Mouse (Mus musculus) lung, postnatal 0 days (tissue): ENCODE measurements around the gene Rps27a. TPM values are rescaled to one million over a fixed set of nuclear protein-coding genes. Genes with fewer than 3 reads are reported as not detected.
A peak's percentile ranks its signal among the peaks of the same experiment; 100 is the strongest.

Source experiments
- ATAC-seq: fragments of 200-750 bp; cut with Nextera tagmentation; 2 replicates; pipeline ENCODE4 v1.8.0; 2017; ENCODE audit warnings: moderate library complexity
- DNase-seq: peaks from one replicate; pipeline ENCODE4 v3.0.0-alpha.2; 2016; ENCODE audit warnings: low spot score
- H3K27ac ChIP-seq: fragments of 300-500 bp; sonication (generic); 2 replicates; pipeline ENCODE4 v1.5.1; 2014; ENCODE audit warnings: antibody characterized with exemption, mild to moderate bottlenecking, low read length, mixed read lengths
- H3K27me3 ChIP-seq: fragments of 300-500 bp; sonication (generic); replicated peaks from 2 replicates; pipeline ENCODE4 v1.6.1; 2014; ENCODE audit warnings: low read length, mixed read lengths; ENCODE audit not compliant: insufficient read depth
- H3K36me3 ChIP-seq: fragments of 300-500 bp; sonication (generic); 2 replicates; pipeline ENCODE4 v1.6.1; 2014; ENCODE audit warnings: low read length, mixed read lengths; ENCODE audit not compliant: insufficient read depth
- H3K4me1 ChIP-seq: fragments of 300-500 bp; sonication (generic); 2 replicates; pipeline ENCODE4 v1.6.1; 2014; ENCODE audit warnings: antibody characterized with exemption, low read depth, low read length, mixed read lengths; ENCODE audit not compliant: insufficient read depth
- H3K4me2 ChIP-seq: fragments of 300-500 bp; sonication (generic); replicated peaks from 2 replicates; pipeline ENCODE4 v1.6.1; 2014; ENCODE audit warnings: low read depth, mild to moderate bottlenecking, low read length, moderate library complexity, mixed read lengths
- H3K4me3 ChIP-seq: fragments of 300-500 bp; sonication (generic); 2 replicates; pipeline ENCODE4 v1.5.1; 2014; ENCODE audit warnings: low read depth, low read length
- H3K9ac ChIP-seq: fragments of 300-500 bp; sonication (generic); replicated peaks from 2 replicates; pipeline ENCODE4 v1.6.1; 2014; ENCODE audit warnings: low read depth, mild to moderate bottlenecking
- H3K9me3 ChIP-seq: fragments of 300-500 bp; sonication (generic); 2 replicates; pipeline ENCODE4 v1.6.1; 2016; ENCODE audit warnings: low read length, mixed read lengths
- CTCF ChIP-seq: IDR thresholded peaks from 2 replicates; pipeline ENCODE4 v1.5.1; 2016; ENCODE audit warnings: antibody characterized with exemption, mild to moderate bottlenecking
- EP300 ChIP-seq: IDR thresholded peaks from 2 replicates; pipeline ENCODE4 v1.6.1; 2016; ENCODE audit warnings: antibody characterized with exemption, mild to moderate bottlenecking, control low read depth
- whole genome bisulfite sequencing: fragments of 180-500 bp; shearing (Covaris S2); extraction: QIAGEN DNeasy Blood & Tissue Kit; methylation state at CpG from one replicate; pipeline ENCODE4 v1.1.7; 2014; 5-methylcytosine and 5-hydroxymethylcytosine counted together
- polyA plus RNA-seq: library from polyadenylated mRNA; unstranded; fragments of >200 nt; fragmentation: Nextera tagmentation; extraction: Ambion mirVana; gene quantifications from 2 replicates; pipeline ENCODE4 v1.2.1, GENCODE M21; 2015

Rps27a gene
- polyA plus RNA-seq, 1 experiment from 2014 or later: 704 TPM

DNA sequence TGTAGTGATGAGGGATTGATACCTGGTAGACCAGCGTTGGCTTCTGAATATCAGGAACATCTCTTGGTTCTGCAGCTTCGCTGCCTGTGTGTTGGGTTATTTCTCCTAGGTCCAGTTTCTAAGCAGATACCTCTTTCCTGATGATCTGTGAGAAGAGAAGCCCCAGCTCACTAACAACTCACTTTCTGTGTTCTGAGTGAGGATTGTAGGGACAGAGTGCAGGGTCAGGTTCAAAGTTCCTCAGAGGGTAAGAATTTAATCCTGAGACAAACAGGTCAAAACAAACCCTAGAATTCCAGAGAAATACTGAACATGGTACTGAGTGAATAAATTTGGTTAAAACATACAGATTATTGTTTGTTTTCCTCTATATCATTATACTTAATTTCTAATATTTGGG, 15.5 kb upstream of the Rps27a start:
- no peaks in the 10 kb centered on the region for H3K27me3 ChIP-seq
- no peaks in the 10 kb centered on the region for H3K9me3 ChIP-seq
- H3K4me1 ChIP-seq: no peaks in the 10 kb centered on the region
- no peak overlapping the region for H3K4me3 ChIP-seq
- 82% methylated on average over 2 of the region's 2 CpGs for WGBS
- no peak overlapping the region for H3K27ac ChIP-seq
- DNase-seq: no peak
- H3K4me2 ChIP-seq: no peak overlapping the region
- H3K9ac ChIP-seq: no peak overlapping the region
- H3K36me3 ChIP-seq: no peaks in the 10 kb centered on the region
- no peak for TF ChIP-seq CTCF
- no peak for TF ChIP-seq EP300
- no peak for ATAC-seq

DNA sequence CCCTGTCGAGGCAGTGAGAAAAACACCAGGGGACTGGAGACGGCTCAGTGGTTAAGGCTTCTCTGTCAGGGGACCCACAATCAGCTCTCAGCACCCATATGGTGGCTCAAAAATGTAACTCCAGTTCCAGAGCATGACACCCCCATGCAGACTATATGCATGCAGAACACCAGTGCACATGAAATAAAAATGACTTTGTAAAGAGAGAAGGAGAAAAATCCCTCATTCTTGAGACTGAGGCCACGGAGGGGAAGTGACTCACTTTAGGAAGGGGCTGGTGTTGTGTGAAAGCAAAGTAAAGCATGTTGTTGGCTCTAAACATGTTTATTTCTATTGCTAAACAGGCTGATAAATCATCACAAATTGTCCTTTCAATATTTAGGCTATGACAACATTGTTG, 13.1 kb upstream of the Rps27a start:
- no peaks in the 10 kb centered on the region for H3K4me1 ChIP-seq
- no peak overlapping the region for H3K27ac ChIP-seq
- H3K27me3 ChIP-seq: no peaks in the 10 kb centered on the region
- H3K9me3 ChIP-seq: no peaks in the 10 kb centered on the region
- no peak overlapping the region for H3K4me3 ChIP-seq
- 85% methylated on average over 3 of the region's 3 CpGs for WGBS
- DNase-seq: no peak
- no peak overlapping the region for H3K4me2 ChIP-seq
- H3K9ac ChIP-seq: no peak overlapping the region
- H3K36me3 ChIP-seq: no peaks in the 10 kb centered on the region
- no peak for TF ChIP-seq CTCF
- no peak for TF ChIP-seq EP300
- ATAC-seq: no peak

DNA sequence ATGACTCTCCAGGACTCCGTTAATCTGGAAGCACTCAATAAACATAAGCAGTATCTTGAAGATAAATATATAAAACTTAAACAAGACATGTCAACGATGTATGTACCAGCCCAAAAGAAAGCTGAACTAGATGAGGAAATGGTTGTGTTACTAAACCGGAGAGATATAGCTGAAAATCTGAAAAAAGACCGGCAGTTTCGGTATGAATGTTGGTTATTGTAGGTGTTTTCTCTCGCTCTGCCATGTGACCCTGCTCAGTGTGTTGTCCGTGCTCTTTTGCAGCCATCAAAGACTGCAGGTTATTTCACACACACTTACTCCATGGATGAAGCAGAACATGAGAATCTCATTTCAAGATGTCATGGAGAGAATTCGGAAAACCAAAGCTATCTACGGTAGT, 12.5 kb upstream of the Rps27a start:
- WGBS: 76% methylated on average over 9 of the region's 9 CpGs
- H3K9me3 ChIP-seq: no peaks in the 10 kb centered on the region
- H3K4me3 ChIP-seq: no peak overlapping the region
- ATAC-seq (no peak), DNase-seq (no peak)
- H3K9ac ChIP-seq: no peak overlapping the region
- no peaks in the 10 kb centered on the region for H3K4me1 ChIP-seq
- H3K27me3 ChIP-seq: no peaks in the 10 kb centered on the region
- no peak overlapping the region for H3K4me2 ChIP-seq
- H3K27ac ChIP-seq: no peak overlapping the region
- TF ChIP-seq EP300 (no peak), CTCF (no peak)
- no peaks in the 10 kb centered on the region for H3K36me3 ChIP-seq

DNA sequence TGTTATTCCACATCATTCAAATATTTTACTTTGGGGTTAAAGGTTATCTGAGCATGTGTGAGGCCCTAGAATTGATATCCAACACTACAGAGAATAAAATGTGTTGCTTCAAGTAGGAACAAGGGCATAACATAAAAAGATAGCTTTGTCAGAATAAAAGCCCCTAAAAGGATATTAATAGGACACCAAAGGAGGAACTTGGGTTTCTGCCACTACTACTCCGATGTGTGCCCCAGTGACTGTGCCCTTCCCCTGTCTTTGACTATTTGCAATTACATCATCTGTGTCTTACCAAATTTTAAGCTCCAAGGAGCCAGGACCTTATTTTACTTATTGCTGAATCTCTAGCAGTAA, 1.5 kb upstream of the Rps27a start:
- no peak overlapping the region for H3K4me3 ChIP-seq
- H3K4me2 ChIP-seq: no peak overlapping the region
- H3K9ac ChIP-seq: no peak overlapping the region
- H3K36me3 ChIP-seq: peaks cover 5% of the 10 kb centered on the region; the same call in 1 of the 2 replicates
- DNase-seq (peak; percentile 30), ATAC-seq (no peak)
- TF ChIP-seq EP300 (no peak), CTCF (no peak)
- peaks cover 3% of the 10 kb centered on the region; the same call in 1 of the 2 replicates for H3K4me1 ChIP-seq
- WGBS: 46% methylated on average over 1 of the region's 1 CpGs
- no peaks in the 10 kb centered on the region for H3K9me3 ChIP-seq
- no peak overlapping the region for H3K27ac ChIP-seq
- H3K27me3 ChIP-seq: no peaks in the 10 kb centered on the region

DNA sequence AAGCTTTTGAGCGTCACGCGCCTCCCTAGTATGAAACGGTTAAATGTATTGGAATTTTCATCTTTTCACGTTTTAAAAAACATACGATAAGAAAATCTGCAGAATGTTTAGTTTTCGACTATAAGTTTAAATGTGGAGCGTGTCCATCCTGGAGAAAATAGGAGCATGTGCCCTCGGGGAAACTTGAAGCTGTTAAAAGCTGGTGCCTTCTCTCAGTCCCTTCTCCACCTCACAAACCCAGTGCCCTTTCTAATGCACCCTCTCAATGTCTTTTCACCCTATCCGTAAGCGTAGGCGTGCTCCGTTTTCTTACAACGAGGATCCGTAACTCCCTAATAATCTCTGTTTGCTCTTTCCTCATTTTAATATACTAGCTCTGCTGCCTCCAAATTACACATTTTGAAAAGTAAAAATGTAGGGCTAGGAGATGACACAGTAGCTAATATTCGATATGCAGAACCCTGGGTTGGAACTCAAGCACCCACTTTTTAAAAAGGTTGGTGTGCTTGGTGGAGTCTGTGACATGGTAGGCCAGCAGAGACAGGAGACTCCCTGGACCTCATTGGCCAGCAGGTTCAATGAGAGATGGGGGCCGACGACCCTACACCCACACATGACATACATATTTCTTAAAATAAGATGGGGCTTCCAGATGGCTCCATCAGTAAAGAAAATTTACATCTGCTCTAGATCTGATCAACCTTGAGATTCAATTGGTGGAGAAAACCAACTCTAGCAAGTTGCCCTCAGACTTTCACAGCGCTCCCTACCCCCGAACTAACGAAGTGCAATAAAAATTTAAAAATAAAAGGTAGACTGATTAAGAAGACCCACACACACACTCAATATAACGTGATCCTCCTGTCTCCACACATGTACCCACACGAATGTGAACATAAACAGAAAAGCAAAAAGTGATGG, 855 bp upstream of the Rps27a start:
- H3K9me3 ChIP-seq: no peaks in the 10 kb centered on the region
- H3K27ac ChIP-seq: peak overlapping the region; percentile 76; the same call in 1 of the 2 replicates
- TF ChIP-seq CTCF (no peak), EP300 (no peak)
- peak overlapping the region; percentile 84 for H3K9ac ChIP-seq
- 18% methylated on average over 23 of the region's 23 CpGs for WGBS
- DNase-seq (no peak), ATAC-seq (no peak)
- peaks cover 5% of the 10 kb centered on the region; the same call in 1 of the 2 replicates for H3K36me3 ChIP-seq
- no peaks in the 10 kb centered on the region for H3K27me3 ChIP-seq
- peak overlapping the region; percentile 70 for H3K4me2 ChIP-seq
- H3K4me1 ChIP-seq: peaks cover 3% of the 10 kb centered on the region; the same call in 1 of the 2 replicates
- peak overlapping the region; percentile 79 for H3K4me3 ChIP-seq

DNA sequence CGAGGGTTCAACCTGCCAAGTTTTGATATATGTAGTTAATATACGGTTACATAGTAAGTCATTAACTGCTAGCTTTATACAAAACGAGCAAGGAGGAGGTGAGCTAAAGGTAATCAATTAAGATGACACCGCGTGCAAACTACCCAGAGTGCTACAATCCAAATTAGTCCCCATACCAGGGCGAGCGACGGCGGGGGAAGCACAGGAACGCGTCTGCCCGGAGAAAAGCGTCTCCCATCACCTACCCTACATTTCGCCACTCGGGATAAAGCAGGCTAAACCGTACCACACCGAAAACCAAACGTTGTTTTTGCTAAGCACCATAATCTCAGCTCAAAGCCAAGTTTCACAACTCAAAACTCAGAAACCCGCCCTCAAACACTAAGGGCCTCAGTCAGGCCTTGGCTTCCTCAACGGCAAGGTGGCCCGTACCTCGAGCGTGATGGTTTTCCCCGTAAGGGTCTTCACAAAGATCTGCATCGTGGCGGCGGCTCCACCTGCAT, 609 bp downstream of the Rps27a start:
- TF ChIP-seq CTCF: no peak
- TF ChIP-seq EP300: no peak
- peak overlapping the region; percentile 76 for H3K27ac ChIP-seq
- peak overlapping the region; percentile 79 for H3K4me3 ChIP-seq
- H3K9ac ChIP-seq: peak overlapping the region; percentile 84
- peaks cover 3% of the 10 kb centered on the region; the same call in 1 of the 2 replicates for H3K4me1 ChIP-seq
- ATAC-seq (peak; percentile 42), DNase-seq (no peak)
- WGBS: under 1% methylated on average over 27 of the region's 27 CpGs
- H3K9me3 ChIP-seq: no peaks in the 10 kb centered on the region
- H3K36me3 ChIP-seq: peaks cover 5% of the 10 kb centered on the region; the same call in 1 of the 2 replicates
- no peaks in the 10 kb centered on the region for H3K27me3 ChIP-seq
- H3K4me2 ChIP-seq: peak overlapping the region; percentile 70
